Mouse (Mus musculus) spleen, postnatal 4 days (tissue): Measurements from ENCODE around the gene Cdca3.

Source experiments
- DNase-seq, 2 experiments: peaks; one replicate each; pipeline ENCODE4 v3.0.0; 2022; ENCODE audit warnings: low spot score in 2 of 2

Gene Cdca3

GRCm38 (mm10) chr6:124863658-124864298, 34.4 kb downstream of the Cdca3 start, which contains the start of gene Gpr162:
TSS of gene Gpr162 (minus strand) at chr6:124863983.
- DNase-seq: no peak

GRCm38 (mm10) chr6:124865766-124866362, 36.5 kb downstream of the Cdca3 start:
- no peak for DNase-seq

GRCm38 (mm10) chr6:124866560-124866959, 37.2 kb downstream of the Cdca3 start:
- no peak for DNase-seq

GRCm38 (mm10) chr6:124874348-124874747, 45.0 kb downstream of the Cdca3 start:
- no peak for DNase-seq

- no peak for DNase-seq
These were observed 50.0 kb downstream of the Cdca3 start for GRCm38 (mm10) chr6:124879390-124879789.

GRCm38 (mm10) chr6:124881821-124882220, 52.5 kb downstream of the Cdca3 start:
- DNase-seq: no peak
